Mouse (Mus musculus): ENCODE results near the gene S100a2.

GRCm38 (mm10) chr3:90582556-90582955, 7.5 kb upstream of the S100a2 start:
- TF ChIP-seq CTCF (conservative IDR thresholded peaks at IDR 0.05; ENCODE audit: insufficient read depth, insufficient read length, low read depth, low read length): no peak
- no peak for TF ChIP-seq POLR2A (IDR thresholded peaks at IDR 0.05; ENCODE audit: low read depth, low read length)
